Mouse (Mus musculus) thymus, adult 2 months (tissue): ENCODE data around the gene Rabepk. TPM values are rescaled to one million over a fixed set of nuclear protein-coding genes. Genes with fewer than 3 reads are reported as not detected.
"Not testable (repeated sequence)": the region's sequence is repeated elsewhere in the genome, so short reads cannot be mapped to it uniquely, and the experiment has no call there.

ENCODE experiments used
- DNase-seq: peaks from one replicate; pipeline ENCODE4 v3.0.0; 2021
- H3K27ac ChIP-seq: fragments of 200-500 bp; 2 replicates; pipeline ENCODE4 v1.5.1; 2012; ENCODE audit warnings: low read length, control low read depth; ENCODE audit not compliant: control insufficient read depth, insufficient read depth
- H3K27me3 ChIP-seq: fragments of 200-500 bp; 2 replicates; pipeline ENCODE4 v1.6.1; 2012; ENCODE audit warnings: mild to moderate bottlenecking, low read length, moderate library complexity, mixed read lengths; ENCODE audit not compliant: control insufficient read depth, insufficient read depth
- H3K36me3 ChIP-seq: fragments of 200-500 bp; 2 replicates; pipeline ENCODE4 v1.6.1; 2012; ENCODE audit warnings: mild to moderate bottlenecking, low read length, moderate library complexity; ENCODE audit not compliant: control insufficient read depth, insufficient read depth
- H3K4me1 ChIP-seq: fragments of 200-500 bp; replicated peaks from 2 replicates; pipeline ENCODE4 v1.6.1; 2012; ENCODE audit warnings: low read length; ENCODE audit not compliant: control insufficient read depth, insufficient read depth
- H3K4me3 ChIP-seq: fragments of 200-500 bp; 2 replicates; pipeline ENCODE4 v1.5.1; 2012; ENCODE audit warnings: mild to moderate bottlenecking, low read length, control low read depth, moderate library complexity; ENCODE audit not compliant: control insufficient read depth, insufficient read depth
- CTCF ChIP-seq: fragments of 200-500 bp; IDR thresholded peaks from 2 replicates; pipeline ENCODE4 v1.5.1; 2012; ENCODE audit warnings: mild to moderate bottlenecking, control low read depth, low read length, moderate library complexity, borderline replicate concordance; ENCODE audit not compliant: control insufficient read depth, poor library complexity, insufficient read depth; ENCODE audit errors: extremely low read depth
- POLR2A ChIP-seq: fragments of 200-500 bp; IDR thresholded peaks from 2 replicates; pipeline ENCODE4 v1.6.1; 2012; ENCODE audit warnings: mild to moderate bottlenecking, low read length, control low read depth, moderate library complexity; ENCODE audit not compliant: control insufficient read depth, poor library complexity, insufficient read depth; ENCODE audit errors: extremely low read depth
- whole genome bisulfite sequencing: fragments of 180-500 bp; shearing (Covaris S2); methylation state at CpG from one replicate; pipeline ENCODE4 v1.1.7; 2018; 5-methylcytosine and 5-hydroxymethylcytosine counted together
- polyA plus RNA-seq: library from polyadenylated mRNA; depleted of rRNA; stranded (reverse); fragments of >200 nt; gene quantifications from 2 replicates; pipeline ENCODE4 v1.2.3, GENCODE M21; 2012

Gene Rabepk
- polyA plus RNA-seq, 1 experiment = 27.2 TPM

GRCm38 (mm10) chr2:34795426-34795825, 4.3 kb downstream of the Rabepk start:
- no peak overlapping the region for H3K27ac ChIP-seq
- no peak for DNase-seq
- peaks cover 9% of the 10 kb centered on the region for H3K4me1 ChIP-seq
- no peak overlapping the region for H3K4me3 ChIP-seq
- TF ChIP-seq CTCF (no peak), POLR2A (no peak)
- H3K27me3 ChIP-seq = no peaks in the 10 kb centered on the region
- no peaks in the 10 kb centered on the region for H3K36me3 ChIP-seq
- 96% methylated on average over 7 of the region's 7 CpGs for WGBS

- peaks cover 8% of the 10 kb centered on the region for H3K4me1 ChIP-seq
- H3K36me3 ChIP-seq = no peaks in the 10 kb centered on the region
- TF ChIP-seq POLR2A = no peak
- no peak for TF ChIP-seq CTCF
- no peak overlapping the region for H3K4me3 ChIP-seq
- H3K27me3 ChIP-seq = no peaks in the 10 kb centered on the region
- H3K27ac ChIP-seq = no peak overlapping the region
- 98% methylated on average over 2 of the region's 2 CpGs for WGBS
- no peak for DNase-seq
Measured at GRCm38 (mm10) chr2:34794511-34794910, 5.2 kb downstream of the Rabepk start.

GRCm38 (mm10) chr2:34792543-34792942, 7.2 kb downstream of the Rabepk start:
- not testable (repeated sequence) for H3K4me3 ChIP-seq, H3K4me1 ChIP-seq, H3K27me3 ChIP-seq, H3K36me3 ChIP-seq, DNase-seq, H3K27ac ChIP-seq
- 94% methylated on average over 2 of the region's 2 CpGs for WGBS

- WGBS = 3% methylated on average over 8 of the region's 8 CpGs
- DNase-seq = peak; percentile 69
- no peak for TF ChIP-seq CTCF
- no peak for TF ChIP-seq POLR2A
- H3K36me3 ChIP-seq = no peaks in the 10 kb centered on the region
- H3K27ac ChIP-seq = peak overlapping the region; percentile 63
- peak overlapping the region; percentile 52 for H3K4me3 ChIP-seq
- H3K27me3 ChIP-seq = no peaks in the 10 kb centered on the region
- H3K4me1 ChIP-seq = peaks cover 3% of the 10 kb centered on the region
Measured at GRCm38 (mm10) chr2:34790282-34790681, 9.4 kb downstream of the Rabepk start.

GRCm38 (mm10) chr2:34784085-34784484, 15.6 kb downstream of the Rabepk start:
- TF ChIP-seq POLR2A = no peak
- TF ChIP-seq CTCF = peak; percentile 61; the same call in 1 of the 2 replicates
- 81% methylated on average over 2 of the region's 2 CpGs for WGBS
- Histone ChIP-seq H3K27ac (no peak overlapping the region), H3K4me1 (no peaks in the 10 kb centered on the region), H3K36me3 (peaks cover 3% of the 10 kb centered on the region), H3K4me3 (no peak overlapping the region), H3K27me3 (no peaks in the 10 kb centered on the region)
- peak; percentile 69 for DNase-seq

GRCm38 (mm10) chr2:34783064-34784020, 16.4 kb downstream of the Rabepk start:
- Histone ChIP-seq H3K4me1 (no peaks in the 10 kb centered on the region), H3K27me3 (no peaks in the 10 kb centered on the region), H3K36me3 (peaks cover 6% of the 10 kb centered on the region), H3K4me3 (no peak overlapping the region), H3K27ac (no peak overlapping the region)
- no peak for DNase-seq
- 95% methylated on average over 14 of the region's 14 CpGs for WGBS
- TF ChIP-seq CTCF (no peak), POLR2A (no peak)
